Mouse (Mus musculus): Measurements from ENCODE around the gene Ehmt1. TPM values are rescaled to one million over a fixed set of nuclear protein-coding genes. Genes with fewer than 3 reads are reported as not detected.

The Ehmt1 gene
- polyA plus RNA-seq, 1 experiment from 2014 or later = 99.5 TPM

- WGBS = 90% methylated on average over 8 of the region's 8 CpGs
Observed at GRCm38 (mm10) chr2:24863010-24863409, 56.4 kb downstream of the Ehmt1 start.

DNA sequence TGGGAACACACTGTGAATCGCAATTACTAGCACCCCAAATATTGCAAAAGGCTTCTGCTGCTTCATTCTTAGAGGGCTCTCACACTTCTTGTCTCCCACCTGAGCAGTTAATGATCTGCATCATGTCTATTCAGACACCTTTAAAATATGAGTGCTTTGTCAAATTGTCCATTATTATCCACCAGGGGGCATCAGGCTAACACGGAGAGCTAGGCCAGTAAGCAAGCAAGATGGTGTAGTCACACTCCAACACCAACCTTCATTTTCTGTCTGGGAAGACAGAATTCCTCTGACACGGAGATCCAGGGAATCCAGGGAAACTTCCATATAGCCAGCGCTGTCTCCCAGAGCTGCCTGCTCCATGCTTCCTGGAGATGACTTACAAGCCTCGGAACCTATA lies 67.0 kb downstream of the Ehmt1 start:
- H3K27me3 ChIP-seq (ENCODE audit: control insufficient read depth, insufficient read depth, low read length) = no peaks in the 10 kb centered on the region
- no peaks in the 10 kb centered on the region for H3K9me3 ChIP-seq (ENCODE audit: control insufficient read depth, low read length)
- 73% methylated on average over 5 of the region's 5 CpGs for WGBS
- DNase-seq (peak; percentile 81), ATAC-seq (ENCODE audit: low FRiP score, low TSS enrichment) (no peak)
- H3K4me1 ChIP-seq (ENCODE audit: control insufficient read depth, insufficient read depth, low read length) = no peaks in the 10 kb centered on the region
- H3K36me3 ChIP-seq (ENCODE audit: control insufficient read depth, insufficient read depth, low read length) = peaks cover 74% of the 10 kb centered on the region
- no peak overlapping the region for H3K9ac ChIP-seq (replicated peaks; ENCODE audit: low read length)
- no peak overlapping the region for H3K27ac ChIP-seq (replicated peaks; ENCODE audit: low read depth, low read length)
- H3K4me3 ChIP-seq (replicated peaks; ENCODE audit: low read depth, low read length) = no peak overlapping the region
- no peak overlapping the region for H3K4me2 ChIP-seq (ENCODE audit: low read length)

More at GRCm38 (mm10) chr2:24863010-24863409, 56.4 kb downstream of the Ehmt1 start:
- DNase-seq = peak; percentile 11
- H3K9ac ChIP-seq (replicated peaks; ENCODE audit: low read length) = no peak overlapping the region
- no peak for ATAC-seq (ENCODE audit: low FRiP score, low TSS enrichment)
- H3K4me1 ChIP-seq (ENCODE audit: control insufficient read depth, insufficient read depth, low read length) = no peaks in the 10 kb centered on the region
- peaks cover 54% of the 10 kb centered on the region for H3K36me3 ChIP-seq (ENCODE audit: control insufficient read depth, insufficient read depth, low read length)
- no peak overlapping the region for H3K27ac ChIP-seq (replicated peaks; ENCODE audit: low read depth, low read length)
- H3K9me3 ChIP-seq (ENCODE audit: control insufficient read depth, low read length) = no peaks in the 10 kb centered on the region
- no peak overlapping the region for H3K4me3 ChIP-seq (replicated peaks; ENCODE audit: low read depth, low read length)
- no peaks in the 10 kb centered on the region for H3K27me3 ChIP-seq (ENCODE audit: control insufficient read depth, insufficient read depth, low read length)
- no peak overlapping the region for H3K4me2 ChIP-seq (ENCODE audit: low read length)

DNA sequence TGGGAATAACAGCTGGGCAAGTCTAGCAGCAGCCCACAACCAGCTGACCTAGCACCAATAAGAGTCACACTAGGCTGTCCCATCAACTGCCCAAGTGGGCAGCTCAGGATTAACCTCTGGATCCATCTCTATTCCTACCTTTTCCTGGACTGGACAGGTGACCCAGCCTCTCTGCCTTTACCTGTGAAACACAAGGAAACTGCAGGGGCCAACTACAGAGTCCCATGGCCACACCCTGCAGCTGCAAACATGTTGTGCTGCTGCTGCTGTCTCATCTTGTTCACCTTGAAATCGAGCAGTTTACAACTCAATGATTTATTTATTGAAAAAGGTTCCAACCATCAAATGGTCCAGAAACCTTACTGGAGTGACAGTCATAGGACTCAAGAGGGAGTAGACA lies 72.9 kb downstream of the Ehmt1 start:
- no peak overlapping the region for H3K9ac ChIP-seq (replicated peaks; ENCODE audit: low read length)
- H3K4me1 ChIP-seq (ENCODE audit: control insufficient read depth, insufficient read depth, low read length) = no peaks in the 10 kb centered on the region
- peaks cover 38% of the 10 kb centered on the region for H3K36me3 ChIP-seq (ENCODE audit: control insufficient read depth, insufficient read depth, low read length)
- no peaks in the 10 kb centered on the region for H3K9me3 ChIP-seq (ENCODE audit: control insufficient read depth, low read length)
- no peak overlapping the region for H3K27ac ChIP-seq (replicated peaks; ENCODE audit: low read depth, low read length)
- no peak for ATAC-seq (ENCODE audit: low FRiP score, low TSS enrichment)
- 93% methylated on average over 1 of the region's 1 CpGs for WGBS
- H3K4me3 ChIP-seq (replicated peaks; ENCODE audit: low read depth, low read length) = no peak overlapping the region
- DNase-seq = no peak
- H3K27me3 ChIP-seq (ENCODE audit: control insufficient read depth, insufficient read depth, low read length) = no peaks in the 10 kb centered on the region
- no peak overlapping the region for H3K4me2 ChIP-seq (ENCODE audit: low read length)

- no peak overlapping the region for H3K27ac ChIP-seq (replicated peaks; ENCODE audit: low read depth, low read length)
- ATAC-seq (ENCODE audit: low FRiP score, low TSS enrichment) (no peak), DNase-seq (no peak)
- H3K4me2 ChIP-seq (ENCODE audit: low read length) = no peak overlapping the region
- H3K9me3 ChIP-seq (ENCODE audit: control insufficient read depth, low read length) = no peaks in the 10 kb centered on the region
- H3K36me3 ChIP-seq (ENCODE audit: control insufficient read depth, insufficient read depth, low read length) = peaks cover 34% of the 10 kb centered on the region
- no peak overlapping the region for H3K9ac ChIP-seq (replicated peaks; ENCODE audit: low read length)
- 98% methylated on average over 1 of the region's 1 CpGs for WGBS
- no peak overlapping the region for H3K4me3 ChIP-seq (replicated peaks; ENCODE audit: low read depth, low read length)
- no peaks in the 10 kb centered on the region for H3K27me3 ChIP-seq (ENCODE audit: control insufficient read depth, insufficient read depth, low read length)
- H3K4me1 ChIP-seq (ENCODE audit: control insufficient read depth, insufficient read depth, low read length) = no peaks in the 10 kb centered on the region
Observed at GRCm38 (mm10) chr2:24845256-24845655, 74.2 kb downstream of the Ehmt1 start.

GRCm38 (mm10) chr2:24830614-24831013 lies 88.8 kb downstream of the Ehmt1 start:
- no peak for DNase-seq
- no peaks in the 10 kb centered on the region for H3K27me3 ChIP-seq (ENCODE audit: control insufficient read depth, insufficient read depth, low read length)
- no peak overlapping the region for H3K9ac ChIP-seq (replicated peaks; ENCODE audit: low read length)
- H3K36me3 ChIP-seq (ENCODE audit: control insufficient read depth, insufficient read depth, low read length) = peaks cover 57% of the 10 kb centered on the region
- WGBS = 95% methylated on average over 3 of the region's 3 CpGs
- H3K27ac ChIP-seq (replicated peaks; ENCODE audit: low read depth, low read length) = no peak overlapping the region
- no peak for ATAC-seq (ENCODE audit: low FRiP score, low TSS enrichment)
- no peak overlapping the region for H3K4me3 ChIP-seq (replicated peaks; ENCODE audit: low read depth, low read length)
- H3K4me1 ChIP-seq (ENCODE audit: control insufficient read depth, insufficient read depth, low read length) = no peaks in the 10 kb centered on the region
- H3K4me2 ChIP-seq (ENCODE audit: low read length) = no peak overlapping the region
- no peaks in the 10 kb centered on the region for H3K9me3 ChIP-seq (ENCODE audit: control insufficient read depth, low read length)

GRCm38 (mm10) chr2:24809746-24810145 lies 109.7 kb downstream of the Ehmt1 start:
- DNase-seq (no peak), ATAC-seq (ENCODE audit: low FRiP score, low TSS enrichment) (no peak)
- no peak overlapping the region for H3K27ac ChIP-seq (replicated peaks; ENCODE audit: low read depth, low read length)
- no peak overlapping the region for H3K9ac ChIP-seq (replicated peaks; ENCODE audit: low read length)
- H3K27me3 ChIP-seq (ENCODE audit: control insufficient read depth, insufficient read depth, low read length) = no peaks in the 10 kb centered on the region
- 85% methylated on average over 3 of the region's 3 CpGs for WGBS
- no peaks in the 10 kb centered on the region for H3K4me1 ChIP-seq (ENCODE audit: control insufficient read depth, insufficient read depth, low read length)
- H3K4me2 ChIP-seq (ENCODE audit: low read length) = no peak overlapping the region
- H3K4me3 ChIP-seq (replicated peaks; ENCODE audit: low read depth, low read length) = no peak overlapping the region
- no peaks in the 10 kb centered on the region for H3K9me3 ChIP-seq (ENCODE audit: control insufficient read depth, low read length)
- peaks cover 79% of the 10 kb centered on the region for H3K36me3 ChIP-seq (ENCODE audit: control insufficient read depth, insufficient read depth, low read length)

- Histone ChIP-seq H3K9ac (replicated peaks; ENCODE audit: low read length) (no peak overlapping the region), H3K27me3 (ENCODE audit: control insufficient read depth, insufficient read depth, low read length) (no peaks in the 10 kb centered on the region), H3K4me1 (ENCODE audit: control insufficient read depth, insufficient read depth, low read length) (no peaks in the 10 kb centered on the region), H3K4me3 (replicated peaks; ENCODE audit: low read depth, low read length) (no peak overlapping the region), H3K4me2 (ENCODE audit: low read length) (no peak overlapping the region), H3K27ac (replicated peaks; ENCODE audit: low read depth, low read length) (no peak overlapping the region), H3K9me3 (ENCODE audit: control insufficient read depth, low read length) (no peaks in the 10 kb centered on the region), H3K36me3 (ENCODE audit: control insufficient read depth, insufficient read depth, low read length) (peaks cover 84% of the 10 kb centered on the region)
- ATAC-seq (ENCODE audit: low FRiP score, low TSS enrichment) (no peak), DNase-seq (no peak)
- 84% methylated on average over 10 of the region's 10 CpGs for WGBS
Observed at GRCm38 (mm10) chr2:24807691-24808090, 111.7 kb downstream of the Ehmt1 start.

DNA sequence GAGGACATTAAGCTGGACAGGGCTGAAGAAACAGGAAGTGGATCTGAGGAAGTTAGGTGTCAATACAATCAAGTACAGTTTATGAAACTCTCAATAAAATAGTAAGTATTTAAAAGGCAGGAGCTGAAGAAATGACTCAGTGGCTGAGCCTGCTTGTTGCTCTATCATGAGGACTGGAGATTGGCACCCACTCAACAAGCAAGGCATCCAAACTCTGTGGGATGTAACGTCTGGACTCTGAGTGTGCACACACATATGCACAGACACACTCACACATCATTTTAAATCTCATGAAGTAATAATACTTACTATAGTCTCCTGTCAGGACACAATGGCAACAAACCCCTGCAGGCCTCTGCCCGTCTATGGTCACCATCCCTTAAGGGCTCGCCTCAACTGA lies 112.4 kb downstream of the Ehmt1 start:
- DNase-seq = no peak
- WGBS = 93% methylated on average over 3 of the region's 3 CpGs
- no peaks in the 10 kb centered on the region for H3K27me3 ChIP-seq (ENCODE audit: control insufficient read depth, insufficient read depth, low read length)
- H3K4me3 ChIP-seq (replicated peaks; ENCODE audit: low read depth, low read length) = no peak overlapping the region
- no peak overlapping the region for H3K9ac ChIP-seq (replicated peaks; ENCODE audit: low read length)
- no peaks in the 10 kb centered on the region for H3K9me3 ChIP-seq (ENCODE audit: control insufficient read depth, low read length)
- no peak overlapping the region for H3K27ac ChIP-seq (replicated peaks; ENCODE audit: low read depth, low read length)
- no peak overlapping the region for H3K4me2 ChIP-seq (ENCODE audit: low read length)
- ATAC-seq (ENCODE audit: low FRiP score, low TSS enrichment) = no peak
- no peaks in the 10 kb centered on the region for H3K4me1 ChIP-seq (ENCODE audit: control insufficient read depth, insufficient read depth, low read length)
- peaks cover 84% of the 10 kb centered on the region for H3K36me3 ChIP-seq (ENCODE audit: control insufficient read depth, insufficient read depth, low read length)

GRCm38 (mm10) chr2:24806143-24806542 lies 113.3 kb downstream of the Ehmt1 start:
- Histone ChIP-seq H3K36me3 (ENCODE audit: control insufficient read depth, insufficient read depth, low read length) (peaks cover 86% of the 10 kb centered on the region), H3K4me1 (ENCODE audit: control insufficient read depth, insufficient read depth, low read length) (no peaks in the 10 kb centered on the region), H3K4me3 (replicated peaks; ENCODE audit: low read depth, low read length) (no peak overlapping the region), H3K27me3 (ENCODE audit: control insufficient read depth, insufficient read depth, low read length) (no peaks in the 10 kb centered on the region), H3K9ac (replicated peaks; ENCODE audit: low read length) (no peak overlapping the region), H3K4me2 (ENCODE audit: low read length) (no peak overlapping the region), H3K9me3 (ENCODE audit: control insufficient read depth, low read length) (no peaks in the 10 kb centered on the region), H3K27ac (replicated peaks; ENCODE audit: low read depth, low read length) (no peak overlapping the region)
- DNase-seq (no peak), ATAC-seq (ENCODE audit: low FRiP score, low TSS enrichment) (no peak)
- WGBS = 92% methylated on average over 6 of the region's 6 CpGs
